Mouse (Mus musculus) Patski (cell line): ENCODE measurements around the gene Bach1. TPM values are rescaled to one million over a fixed set of nuclear protein-coding genes. Genes with fewer than 3 reads are reported as not detected.
A peak's percentile ranks its signal among the peaks of the same experiment; 100 is the strongest.

Experiments used
- ATAC-seq: fragments of 100-300 bp; one replicate; pipeline ENCODE4 v1.8.0; 2021
- CTCF ChIA-PET: fragments of 350-600 bp; sonication (Branson Sonifier 250); formaldehyde crosslinking; loops from one replicate; lab custom pipeline; 2022; ENCODE audit warnings: inconsistent platforms; lab: Charles Lee
- POLR2A ChIA-PET: fragments of 350-600 bp; sonication (Branson Sonifier 250); formaldehyde crosslinking; loops from one replicate; lab custom pipeline; 2022; ENCODE audit warnings: antibody characterized with exemption, inconsistent platforms; lab: Charles Lee
- DNase-seq: peaks from one replicate; pipeline ENCODE4 v3.0.0-alpha.2; 2011; ENCODE audit warnings: low read depth, low spot score
- H3K27me3 ChIP-seq: fragments of 371-371 bp; one replicate; pipeline ENCODE4 v1.5.1; 2021
- CTCF ChIP-seq: fragments of 100-300 bp; IDR thresholded peaks from one replicate; pipeline ENCODE4 v1.5.1; 2021
- in situ Hi-C: fragments of 300-500 bp; cut with MboI; formaldehyde crosslinking; loops from 3 replicates; pipeline ENCODE4 v1.11.1; 2018; ENCODE audit warnings: low pct_unique_long_range_greater_than_20kb, mixed read lengths
- polyA plus RNA-seq: library from polyadenylated mRNA; unstranded; gene quantifications from one replicate; pipeline ENCODE4 v1.2.3, GENCODE M21; 2021

Gene Bach1
- polyA plus RNA-seq, 1 experiment from 2014 or later = 12.9 TPM

DNA sequence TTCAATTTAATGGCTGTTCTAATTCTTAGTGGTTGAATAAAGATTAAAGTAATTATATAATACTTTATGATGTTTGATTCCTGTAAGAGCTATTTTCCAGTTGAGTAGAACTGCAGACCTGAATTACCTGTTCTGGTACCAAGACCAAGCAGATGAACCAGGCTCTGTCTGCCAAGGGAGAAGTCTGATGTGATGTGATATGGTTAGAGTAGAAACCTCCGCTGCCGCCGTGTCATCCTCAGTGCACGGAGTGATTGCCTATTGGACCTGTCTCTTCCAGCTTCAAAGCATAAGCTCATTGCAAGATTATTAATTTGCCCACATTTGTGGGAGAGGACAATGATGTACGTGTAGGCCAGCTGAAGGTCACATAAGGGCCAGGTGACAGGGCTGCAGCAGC lies 24.1 kb downstream of the Bach1 start:
- DNase-seq (no peak), ATAC-seq (no peak)
- POLR2A ChIA-PET = no interaction called here
- no peak for TF ChIP-seq CTCF
- CTCF ChIA-PET = no interaction called here
- no peaks in the 10 kb centered on the region for H3K27me3 ChIP-seq
- in situ Hi-C loops = no loop called here

DNA sequence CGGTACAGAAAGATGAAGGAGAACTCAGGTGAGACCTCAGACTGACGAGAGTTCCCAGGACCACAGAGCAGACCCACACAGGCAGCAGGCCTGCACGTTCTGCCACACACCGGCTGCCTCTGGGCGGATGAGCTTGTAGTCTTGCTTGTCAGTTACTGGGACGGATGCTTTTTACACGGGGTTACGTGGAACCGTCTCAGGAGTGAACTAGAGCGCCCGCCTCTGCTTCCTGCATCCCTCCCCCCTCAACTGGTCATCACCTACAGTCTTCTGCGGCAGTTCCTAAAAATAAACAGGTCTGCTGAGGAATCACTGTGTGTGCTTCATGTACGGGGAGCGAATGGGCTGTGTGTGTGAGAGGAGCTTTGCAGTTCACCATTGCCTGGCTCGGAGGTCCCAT lies 24.7 kb downstream of the Bach1 start:
- ChIA-PET CTCF (no interaction called here), POLR2A (no interaction called here)
- in situ Hi-C loops = no loop called here
- no peak for TF ChIP-seq CTCF
- ATAC-seq (no peak), DNase-seq (no peak)
- H3K27me3 ChIP-seq = no peaks in the 10 kb centered on the region

- ChIA-PET POLR2A (interaction anchor here (0.6 kb wide), 1 partner anchor 691 kb away, joined by 3 read pairs; no protein-coding TSS in a partner anchor), CTCF (no interaction called here)
- ATAC-seq (peak; percentile 8), DNase-seq (no peak)
- no peak for TF ChIP-seq CTCF
- in situ Hi-C loops = no loop called here
- H3K27me3 ChIP-seq = no peaks in the 10 kb centered on the region
Observed at GRCm38 (mm10) chr16:87724826-87725225, 26.1 kb downstream of the Bach1 start.

DNA sequence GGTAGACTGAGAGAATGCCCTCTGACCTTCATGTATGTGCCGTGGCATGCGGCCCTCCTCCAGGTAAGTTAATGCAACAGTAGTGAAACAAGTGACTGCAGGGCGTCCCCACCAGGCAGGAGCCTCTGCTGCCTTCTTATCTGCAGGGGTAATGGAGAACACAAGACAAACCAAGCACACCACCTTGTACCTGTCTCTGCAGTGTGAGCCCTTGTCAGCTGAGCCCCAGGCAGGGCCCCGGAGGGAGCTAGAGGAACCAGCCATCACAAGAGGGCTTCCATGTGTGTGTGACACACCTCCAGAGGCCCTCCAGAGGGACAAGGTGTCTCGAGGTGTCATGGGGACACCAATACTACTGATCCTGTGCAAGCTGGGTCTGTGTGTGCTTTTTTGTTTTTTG lies 26.5 kb downstream of the Bach1 start:
- in situ Hi-C loops = no loop called here
- H3K27me3 ChIP-seq = no peaks in the 10 kb centered on the region
- ATAC-seq (no peak), DNase-seq (no peak)
- TF ChIP-seq CTCF = no peak
- CTCF ChIA-PET = interaction anchor here (1.1 kb wide), 1 partner anchor 9 kb away, joined by 3 read pairs; no protein-coding TSS in a partner anchor
- POLR2A ChIA-PET = no interaction called here

DNA sequence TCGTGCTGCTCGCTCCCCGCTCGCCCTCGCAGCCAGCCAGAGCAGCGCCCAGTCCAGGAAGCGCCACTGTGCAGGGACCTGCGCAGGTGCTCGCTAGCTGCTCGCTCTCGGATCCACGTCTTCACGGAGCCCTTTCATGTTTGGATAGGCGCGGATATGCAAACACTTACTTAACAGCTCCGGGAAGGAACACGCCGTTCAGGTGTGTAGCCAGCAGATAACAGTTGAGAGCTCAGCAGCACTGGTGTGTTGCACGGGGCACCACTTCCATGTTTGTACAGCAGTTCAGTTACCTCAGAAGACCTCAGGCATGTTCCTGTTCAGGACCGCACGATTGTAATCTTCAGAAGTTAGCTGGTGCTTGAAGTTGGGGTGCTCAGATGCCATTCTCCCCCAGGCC lies 27.2 kb downstream of the Bach1 start:
- TF ChIP-seq CTCF = no peak
- DNase-seq (no peak), ATAC-seq (no peak)
- in situ Hi-C loops = no loop called here
- CTCF ChIA-PET = interaction anchor here (1.1 to 1.5 kb wide), 3 partner anchors 8 to 16 kb away, joined by 3 read pairs; no protein-coding TSS in a partner anchor
- no peaks in the 10 kb centered on the region for H3K27me3 ChIP-seq
- POLR2A ChIA-PET = no interaction called here

DNA sequence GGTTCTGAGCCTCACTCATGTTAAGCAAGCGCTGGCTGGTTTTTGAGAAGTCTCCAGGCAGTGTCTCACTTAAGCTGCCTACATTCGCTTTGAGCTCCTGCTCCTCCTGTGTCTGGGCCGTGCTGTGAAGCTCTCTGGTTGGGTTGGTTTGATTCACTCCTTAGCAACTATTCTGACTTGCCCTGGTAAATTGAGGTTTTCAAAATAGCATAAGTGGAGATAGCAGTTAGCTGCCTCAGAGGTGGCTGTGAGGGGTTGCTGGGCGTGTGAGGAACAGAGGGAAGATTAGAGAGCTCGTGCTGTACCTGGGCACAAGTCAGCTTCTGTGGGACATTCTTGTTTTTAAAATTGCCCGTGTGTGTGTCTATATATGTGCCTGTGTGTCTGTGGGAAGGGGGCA lies 27.6 kb downstream of the Bach1 start:
- DNase-seq (no peak), ATAC-seq (no peak)
- no peaks in the 10 kb centered on the region for H3K27me3 ChIP-seq
- POLR2A ChIA-PET = no interaction called here
- no peak for TF ChIP-seq CTCF
- CTCF ChIA-PET = interaction anchor here (1.1 to 1.5 kb wide), 3 partner anchors 9 to 17 kb away, joined by 3 read pairs; no protein-coding TSS in a partner anchor
- in situ Hi-C loops = no loop called here

DNA sequence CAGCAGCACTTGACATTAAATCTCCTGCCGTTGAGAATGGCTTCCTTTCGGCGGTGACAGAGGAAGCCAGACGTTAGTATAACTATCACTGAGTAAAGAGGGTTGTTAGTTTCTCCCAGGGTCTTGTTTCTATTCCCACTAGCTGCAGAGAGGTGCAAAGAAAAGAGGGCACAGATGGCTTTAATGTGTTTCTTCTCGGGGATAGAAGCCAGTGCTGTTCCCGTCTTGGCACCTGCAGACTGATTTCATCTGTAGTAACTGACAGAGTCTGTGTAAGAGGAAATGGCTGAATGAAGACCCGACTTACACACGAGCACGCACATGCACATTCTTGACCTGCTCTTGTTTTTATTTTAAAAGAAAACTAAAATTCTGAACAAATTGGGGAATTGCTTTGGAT lies 28.5 kb downstream of the Bach1 start:
- H3K27me3 ChIP-seq = no peaks in the 10 kb centered on the region
- CTCF ChIA-PET = no interaction called here
- POLR2A ChIA-PET = no interaction called here
- DNase-seq (no peak), ATAC-seq (no peak)
- in situ Hi-C loops = no loop called here
- TF ChIP-seq CTCF = no peak

GRCm38 (mm10) chr16:87727918-87728317 lies 29.2 kb downstream of the Bach1 start:
- no peak for TF ChIP-seq CTCF
- ATAC-seq (no peak), DNase-seq (no peak)
- ChIA-PET POLR2A (interaction anchor here (0.6 kb wide), 1 partner anchor 62 kb away, joined by 3 read pairs; no protein-coding TSS in a partner anchor), CTCF (no interaction called here)
- in situ Hi-C loops = no loop called here
- no peaks in the 10 kb centered on the region for H3K27me3 ChIP-seq

- in situ Hi-C loops = no loop called here
- no peak for DNase-seq
- no peak for TF ChIP-seq CTCF
- no peaks in the 10 kb centered on the region for H3K27me3 ChIP-seq
- CTCF ChIA-PET = interaction anchor here (1.6 kb wide), 2 partner anchors 17 to 226 kb away, joined by 5 read pairs; no protein-coding TSS in a partner anchor
- POLR2A ChIA-PET = interaction anchor here (0.6 kb wide), 1 partner anchor 61 kb away, joined by 3 read pairs; no protein-coding TSS in a partner anchor
- no peak for ATAC-seq
Observed at GRCm38 (mm10) chr16:87728703-87729102, 30.0 kb downstream of the Bach1 start.

GRCm38 (mm10) chr16:87729469-87729868 lies 30.7 kb downstream of the Bach1 start:
- POLR2A ChIA-PET = no interaction called here
- DNase-seq (no peak), ATAC-seq (no peak)
- no peaks in the 10 kb centered on the region for H3K27me3 ChIP-seq
- TF ChIP-seq CTCF = no peak
- in situ Hi-C loops = no loop called here
- CTCF ChIA-PET = interaction anchor here (0.7 to 1.6 kb wide), 3 partner anchors 14 to 226 kb away, joined by 3 to 5 read pairs (median 5); no protein-coding TSS in a partner anchor

- in situ Hi-C loops = no loop called here
- CTCF ChIA-PET = interaction anchor here (1.3 kb wide), 1 partner anchor 11 kb away, joined by 6 read pairs; no protein-coding TSS in a partner anchor
- POLR2A ChIA-PET = no interaction called here
Observed at GRCm38 (mm10) chr16:87734868-87735381, 36.2 kb downstream of the Bach1 start.

More at GRCm38 (mm10) chr16:87734868-87735381, 36.2 kb downstream of the Bach1 start:
- DNase-seq = no peak
- no peak for ATAC-seq
- no peaks in the 10 kb centered on the region for H3K27me3 ChIP-seq
- TF ChIP-seq CTCF = no peak
